Mouse (Mus musculus) ovary, postnatal 36 days (tissue): ENCODE data around the gene Ms4a3.

ENCODE experiments used
- DNase-seq: peaks from one replicate; pipeline ENCODE4 v3.0.0; 2022; ENCODE audit warnings: low spot score, mixed read lengths

Ms4a3 gene

GRCm38 (mm10) chr19:11589205-11589604 is 51.4 kb downstream of the Ms4a3 start:
- DNase-seq, result no peak
